Mouse (Mus musculus) stomach, postnatal 0 days (tissue): Measurements from ENCODE around the gene Paf1. TPM values are rescaled to one million over a fixed set of nuclear protein-coding genes. Genes with fewer than 3 reads are reported as not detected.

Source experiments
- ATAC-seq: fragments of 200-750 bp; cut with Nextera tagmentation; 2 replicates; pipeline ENCODE4 v1.8.0; 2017; ENCODE audit not compliant: low FRiP score, low TSS enrichment
- DNase-seq: peaks from one replicate; pipeline ENCODE4 v3.0.0-alpha.2; 2016; ENCODE audit warnings: low spot score
- H3K27ac ChIP-seq: fragments of 300-500 bp; sonication (generic); replicated peaks from 2 replicates; pipeline ENCODE4 v1.5.1; 2014; ENCODE audit warnings: mild to moderate bottlenecking, control low read depth
- H3K27me3 ChIP-seq: fragments of 300-500 bp; sonication (generic); 2 replicates; pipeline ENCODE4 v1.6.1; 2014; ENCODE audit warnings: low read length; ENCODE audit not compliant: control insufficient read depth, insufficient read depth
- H3K36me3 ChIP-seq: fragments of 300-500 bp; sonication (generic); 2 replicates; pipeline ENCODE4 v1.6.1; 2014; ENCODE audit warnings: low read length, mixed read lengths; ENCODE audit not compliant: control insufficient read depth, insufficient read depth
- H3K4me1 ChIP-seq: fragments of 300-500 bp; sonication (generic); replicated peaks from 2 replicates; pipeline ENCODE4 v1.6.1; 2014; ENCODE audit warnings: antibody characterized with exemption; ENCODE audit not compliant: control insufficient read depth, insufficient read depth
- H3K4me2 ChIP-seq: fragments of 300-500 bp; sonication (generic); replicated peaks from 2 replicates; pipeline ENCODE4 v1.6.1; 2014; ENCODE audit warnings: low read depth, mild to moderate bottlenecking, control low read depth, moderate library complexity
- H3K4me3 ChIP-seq: fragments of 300-500 bp; sonication (generic); 2 replicates; pipeline ENCODE4 v1.5.1; 2014; ENCODE audit warnings: low read depth, low read length, control low read depth
- H3K9ac ChIP-seq: fragments of 300-500 bp; sonication (generic); 2 replicates; pipeline ENCODE4 v1.6.1; 2014; ENCODE audit warnings: mild to moderate bottlenecking, low read length, control low read depth, mixed read lengths
- H3K9me3 ChIP-seq: fragments of 300-500 bp; sonication (generic); 2 replicates; pipeline ENCODE4 v1.6.1; 2016; ENCODE audit warnings: low read length; ENCODE audit not compliant: control insufficient read depth
- CTCF ChIP-seq: IDR thresholded peaks from 2 replicates; pipeline ENCODE4 v1.5.1; 2016; ENCODE audit warnings: antibody characterized with exemption, low read depth, mild to moderate bottlenecking, moderate library complexity
- EP300 ChIP-seq: optimal IDR thresholded peaks from 2 replicates; pipeline ENCODE3; 2016; ENCODE audit warnings: antibody characterized with exemption
- WGBS: fragments of 180-500 bp; shearing (Covaris S2); extraction: QIAGEN DNeasy Blood & Tissue Kit; methylation state at CpG from one replicate; pipeline ENCODE4 v1.1.7; 2014; 5-methylcytosine and 5-hydroxymethylcytosine counted together
- polyA plus RNA-seq: library from polyadenylated mRNA; unstranded; fragments of >200 nt; fragmentation: Nextera tagmentation; extraction: Ambion mirVana; gene quantifications from 2 replicates; pipeline ENCODE4 v1.2.1, GENCODE M21; 2015

Gene Paf1
- polyA plus RNA-seq, 1 experiment from 2014 or later = 35.9 TPM

DNA sequence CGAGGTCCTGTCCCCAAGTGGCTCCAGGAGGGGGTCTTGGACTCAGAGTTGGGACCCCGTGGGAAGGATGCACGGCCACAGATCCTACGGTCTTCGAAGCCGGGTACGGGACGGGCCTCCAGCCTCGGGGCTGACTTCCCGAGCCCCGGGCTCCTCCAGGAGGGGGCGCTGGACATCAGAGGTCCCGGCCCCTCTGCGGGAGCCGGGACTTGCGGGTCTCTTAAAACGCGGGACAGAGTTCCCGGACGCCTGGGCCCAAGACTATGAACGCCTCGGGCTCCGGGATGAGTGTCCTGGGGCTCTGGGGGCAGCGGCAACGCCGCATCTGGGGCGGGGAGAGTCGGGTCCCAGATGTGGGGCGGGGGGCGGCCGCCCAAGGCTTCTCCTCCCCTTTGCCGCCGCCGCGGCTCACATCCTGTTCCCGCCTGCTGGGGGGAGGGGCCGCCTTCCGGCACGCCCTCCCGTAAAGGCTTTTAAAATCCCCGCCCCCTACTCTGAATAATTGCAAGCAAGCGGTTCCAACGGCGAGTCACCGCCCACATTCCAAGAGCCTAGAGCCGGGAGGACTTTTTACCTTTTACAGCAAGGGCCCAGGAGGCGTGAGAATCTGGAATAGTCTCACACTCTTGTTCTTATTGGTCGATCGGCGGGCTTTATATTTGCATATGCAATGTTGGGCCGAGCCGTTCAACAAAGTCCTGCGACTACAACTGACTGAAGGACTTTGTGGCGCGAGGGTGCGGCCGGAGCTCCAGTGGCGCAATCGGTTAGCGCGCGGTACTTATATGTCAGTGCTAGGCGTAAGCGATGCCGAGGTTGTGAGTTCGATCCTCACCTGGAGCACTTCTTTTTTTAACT lies 20.3 kb upstream of the Paf1 start, which contains the start of gene Plekhg2:
TSS of gene Plekhg2 (minus strand) at position 349 of the 858 bp plus-strand sequence.
- TF ChIP-seq EP300 (no peak), CTCF (peak; percentile 75)
- WGBS = under 1% methylated on average over 59 of the region's 66 CpGs
- Histone ChIP-seq H3K4me2 (peak within 1 kb of the TSS; percentile 92), H3K9me3 (no peaks in the 10 kb centered on the region), H3K9ac (peak within 1 kb of the TSS; percentile 94), H3K36me3 (peaks cover 4% of the 10 kb centered on the region; the same call in 1 of the 2 replicates), H3K27me3 (no peaks in the 10 kb centered on the region), H3K4me3 (peak within 1 kb of the TSS; percentile 82), H3K4me1 (no peaks in the 10 kb centered on the region), H3K27ac (peak within 1 kb of the TSS; percentile 93)
- DNase-seq (peak; percentile 98), ATAC-seq (peak; percentile 89)

DNA sequence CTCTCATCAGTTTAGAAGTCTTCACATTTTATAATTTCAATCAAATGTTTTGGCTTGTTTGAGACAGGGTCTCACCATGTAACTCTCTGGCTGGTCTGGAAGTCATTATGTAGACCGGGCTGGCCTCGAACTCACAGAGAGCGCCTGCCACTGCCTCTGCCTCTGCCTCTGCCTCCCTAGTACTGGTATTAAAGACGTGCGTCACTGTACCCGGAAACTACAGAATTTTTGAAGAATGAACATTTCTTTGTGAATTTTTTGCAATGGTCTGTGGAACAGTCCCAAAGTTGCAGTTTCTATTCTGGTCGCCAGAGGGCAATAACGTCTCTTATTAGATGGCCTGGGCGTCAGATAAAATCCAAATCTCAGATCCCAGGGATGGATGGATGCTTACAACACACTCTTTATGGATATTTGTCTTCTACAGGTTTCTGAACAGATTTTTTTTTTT lies 19.6 kb upstream of the Paf1 start:
- TF ChIP-seq EP300 (peak; percentile 92), CTCF (peak; percentile 88)
- H3K9ac ChIP-seq = no peak overlapping the region
- H3K27me3 ChIP-seq = no peaks in the 10 kb centered on the region
- ATAC-seq = peak; percentile 2
- DNase-seq = peak; percentile 82
- H3K36me3 ChIP-seq = peaks cover 6% of the 10 kb centered on the region; the same call in 1 of the 2 replicates
- peak overlapping the region; percentile 78 for H3K27ac ChIP-seq
- no peaks in the 10 kb centered on the region for H3K4me1 ChIP-seq
- H3K9me3 ChIP-seq = no peaks in the 10 kb centered on the region
- whole genome bisulfite sequencing = 1% methylated on average over 9 of the region's 9 CpGs
- peak overlapping the region; percentile 32; the same call in 1 of the 2 replicates for H3K4me2 ChIP-seq
- H3K4me3 ChIP-seq = peak overlapping the region; percentile 82

DNA sequence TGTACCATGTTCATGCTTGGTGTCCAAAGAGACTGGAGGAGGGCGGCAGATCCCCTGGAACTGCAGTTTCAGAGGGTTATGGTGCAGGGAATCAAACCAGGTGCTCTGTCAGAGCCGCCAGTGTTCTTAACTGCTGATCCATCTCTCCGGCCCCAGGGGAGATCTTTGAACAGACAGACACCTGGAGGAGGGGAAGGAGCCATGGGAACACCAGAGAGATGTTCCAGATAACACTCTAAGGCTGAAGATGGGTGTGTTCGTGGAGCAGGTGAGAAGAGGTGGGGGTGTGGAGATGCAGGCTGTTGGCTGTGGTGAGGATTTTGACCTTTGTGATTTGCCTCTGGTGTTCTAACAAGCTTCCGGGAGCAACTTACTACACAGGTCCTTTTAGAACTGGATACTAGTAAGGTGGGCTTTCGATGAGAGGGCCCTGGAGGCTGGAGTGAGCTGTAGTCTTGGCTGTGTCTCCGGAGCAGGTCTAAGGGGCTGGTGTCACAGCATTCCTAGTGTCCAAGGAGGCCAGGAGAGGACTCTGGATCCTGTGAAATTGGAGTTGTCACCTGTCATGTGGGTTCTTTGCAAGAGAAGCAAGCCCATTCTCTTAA lies 18.8 kb upstream of the Paf1 start:
- 76% methylated on average over 7 of the region's 7 CpGs for WGBS
- no peak for ATAC-seq
- TF ChIP-seq EP300 (no peak), CTCF (no peak)

DNA sequence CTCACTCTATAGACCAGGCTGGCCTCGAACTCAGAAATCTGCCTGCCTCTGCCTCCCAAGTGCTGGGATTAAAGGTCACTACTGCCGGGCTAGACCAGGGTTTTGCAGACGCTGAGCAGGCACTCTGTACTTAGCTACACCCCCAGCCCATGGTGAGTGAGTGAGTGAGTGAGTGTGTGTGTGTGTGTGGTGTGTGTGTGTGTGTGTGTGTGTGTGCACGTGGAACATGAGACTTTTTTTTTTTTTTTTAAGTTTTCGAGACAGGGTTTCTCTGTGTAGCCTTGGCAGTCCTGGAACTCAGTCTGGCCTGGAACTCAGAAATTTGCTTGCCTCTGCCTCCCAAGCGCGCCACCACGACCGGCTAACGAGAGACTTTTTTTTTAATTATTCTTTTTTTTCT lies 18.1 kb upstream of the Paf1 start:
- WGBS = 63% methylated on average over 10 of the region's 10 CpGs
- H3K4me1 ChIP-seq = 0 out of 2 replicates have a peak, but pooled peaks cover 3% of the 10 kb centered on the region
- ATAC-seq (no peak), DNase-seq (no peak)
- H3K4me3 ChIP-seq = no peak overlapping the region
- H3K27ac ChIP-seq = peak overlapping the region; percentile 100
- TF ChIP-seq CTCF (no peak), EP300 (no peak)
- H3K9me3 ChIP-seq = no peaks in the 10 kb centered on the region
- H3K9ac ChIP-seq = peak overlapping the region; percentile 71; the same call in 1 of the 2 replicates
- H3K36me3 ChIP-seq = peaks cover 7% of the 10 kb centered on the region; the same call in 1 of the 2 replicates
- peak overlapping the region; percentile 95; the same call in 1 of the 2 replicates for H3K4me2 ChIP-seq
- H3K27me3 ChIP-seq = no peaks in the 10 kb centered on the region

More for the DNA sequence above, 18.8 kb upstream of the Paf1 start:
- H3K27ac ChIP-seq = peak overlapping the region; percentile 100
- no peak overlapping the region for H3K9ac ChIP-seq
- no peaks in the 10 kb centered on the region for H3K9me3 ChIP-seq
- peaks cover 7% of the 10 kb centered on the region; the same call in 1 of the 2 replicates for H3K36me3 ChIP-seq
- H3K27me3 ChIP-seq = no peaks in the 10 kb centered on the region
- no peak for DNase-seq
- H3K4me1 ChIP-seq = no peaks in the 10 kb centered on the region
- H3K4me3 ChIP-seq = no peak overlapping the region
- H3K4me2 ChIP-seq = no peak overlapping the region

DNA sequence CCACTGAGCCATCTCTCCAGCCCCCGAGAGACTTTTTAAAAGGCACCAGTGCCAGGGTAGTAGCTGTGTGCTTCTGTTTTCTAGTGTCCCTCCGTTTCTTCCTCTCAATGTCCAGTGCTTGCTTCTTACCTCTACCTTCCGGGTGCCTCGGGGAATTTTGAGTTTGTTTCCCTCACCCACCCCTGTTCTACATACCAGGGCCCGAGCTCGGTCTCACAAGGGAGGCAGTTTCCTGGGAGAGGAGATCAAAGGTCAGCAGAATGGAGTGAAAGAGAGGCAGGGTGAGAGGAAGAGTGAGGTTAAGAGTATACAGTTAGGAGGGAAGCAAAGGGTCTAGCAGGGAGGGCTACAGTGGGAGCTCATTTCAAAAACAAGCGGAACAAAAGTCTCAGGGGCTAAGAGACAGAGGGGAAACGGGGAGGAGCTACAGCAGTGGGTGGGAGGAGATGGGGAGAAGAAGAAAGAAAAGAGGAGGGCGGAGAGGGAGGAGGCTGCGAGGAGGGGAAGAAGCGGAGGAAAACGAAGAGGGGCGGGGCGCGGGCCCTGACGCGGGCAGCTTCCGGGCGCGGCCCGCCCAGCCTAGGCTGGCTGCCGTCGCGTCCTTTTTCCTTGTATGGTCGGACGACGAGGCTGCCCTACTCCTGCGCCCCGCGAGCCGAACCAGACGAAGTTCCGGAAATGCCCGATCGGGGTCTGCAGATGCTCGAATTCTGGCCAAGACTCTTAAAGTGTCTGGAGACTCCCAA lies 17.4 kb upstream of the Paf1 start:
- DNase-seq = peak; percentile 95
- peak; percentile 49 for ATAC-seq
- Histone ChIP-seq H3K27me3 (no peaks in the 10 kb centered on the region), H3K36me3 (peaks cover 7% of the 10 kb centered on the region; the same call in 1 of the 2 replicates), H3K4me2 (peak overlapping the region; percentile 95), H3K9me3 (no peaks in the 10 kb centered on the region), H3K9ac (peak overlapping the region; percentile 98), H3K27ac (peak overlapping the region; percentile 100), H3K4me1 (0 out of 2 replicates have a peak, but pooled peaks cover 5% of the 10 kb centered on the region), H3K4me3 (peak overlapping the region; percentile 88)
- no peak for TF ChIP-seq CTCF
- TF ChIP-seq EP300 = no peak
- WGBS = 1% methylated on average over 35 of the region's 36 CpGs
